Mouse (Mus musculus) kidney, postnatal 0 days (tissue): ENCODE measurements around the gene Trappc10. TPM values are rescaled to one million over a fixed set of nuclear protein-coding genes. Genes with fewer than 3 reads are reported as not detected.

Experiments
- ATAC-seq: fragments of 200-750 bp; cut with Nextera tagmentation; replicated peaks from 2 replicates; pipeline ENCODE4 v1.8.0; 2017; ENCODE audit warnings: low read depth, moderate number of reproducible peaks, moderate TSS enrichment, moderate library complexity; ENCODE audit not compliant: low FRiP score
- DNase-seq: peaks from one replicate; pipeline ENCODE4 v3.0.0-alpha.2; 2016; ENCODE audit warnings: low spot score
- H3K27ac ChIP-seq: fragments of 300-500 bp; sonication (generic); 2 replicates; pipeline ENCODE4 v1.5.1; 2014; ENCODE audit warnings: mild to moderate bottlenecking
- H3K27me3 ChIP-seq: fragments of 300-500 bp; sonication (generic); 2 replicates; pipeline ENCODE4 v1.6.1; 2014; ENCODE audit warnings: low read length, mixed read lengths; ENCODE audit not compliant: insufficient read depth
- H3K36me3 ChIP-seq: fragments of 300-500 bp; sonication (generic); 2 replicates; pipeline ENCODE4 v1.6.1; 2014; ENCODE audit warnings: low read length, mixed read lengths; ENCODE audit not compliant: insufficient read depth
- H3K4me1 ChIP-seq: fragments of 300-500 bp; sonication (generic); replicated peaks from 2 replicates; pipeline ENCODE4 v1.6.1; 2014; ENCODE audit warnings: antibody characterized with exemption, low read length, mixed read lengths; ENCODE audit not compliant: insufficient read depth
- H3K4me2 ChIP-seq: fragments of 300-500 bp; sonication (generic); 2 replicates; pipeline ENCODE4 v1.6.1; 2014; ENCODE audit warnings: mild to moderate bottlenecking, low read length, moderate library complexity, mixed read lengths
- H3K4me3 ChIP-seq: fragments of 300-500 bp; sonication (generic); replicated peaks from 2 replicates; pipeline ENCODE4 v1.5.1; 2014; ENCODE audit warnings: low read depth, low read length
- H3K9ac ChIP-seq: fragments of 300-500 bp; sonication (generic); 2 replicates; pipeline ENCODE4 v1.6.1; 2014; ENCODE audit warnings: low read depth, low read length
- H3K9me3 ChIP-seq: fragments of 300-500 bp; sonication (generic); replicated peaks from 2 replicates; pipeline ENCODE4 v1.6.1; 2016; ENCODE audit warnings: low read length, inconsistent platforms, mixed read lengths
- CTCF ChIP-seq: IDR thresholded peaks from 2 replicates; pipeline ENCODE4 v1.5.1; 2016; ENCODE audit warnings: antibody characterized with exemption, low read depth, mild to moderate bottlenecking, moderate library complexity
- WGBS: fragments of 180-500 bp; shearing (Covaris S2); extraction: QIAGEN DNeasy Blood & Tissue Kit; methylation state at CpG from one replicate; pipeline ENCODE4 v1.1.7; 2014; 5-methylcytosine and 5-hydroxymethylcytosine counted together
- polyA plus RNA-seq: library from polyadenylated mRNA; unstranded; fragments of >200 nt; fragmentation: Nextera tagmentation; extraction: Ambion mirVana; gene quantifications from 2 replicates; pipeline ENCODE4 v1.2.1, GENCODE M21; 2015

Gene Trappc10
- polyA plus RNA-seq, 1 experiment from 2014 or later: 21.9 TPM

GRCm38 (mm10) chr10:78183577-78183976 is 60.9 kb downstream of the Trappc10 start:
- H3K9ac ChIP-seq: no peak overlapping the region
- WGBS: 78% methylated on average over 3 of the region's 3 CpGs

DNA sequence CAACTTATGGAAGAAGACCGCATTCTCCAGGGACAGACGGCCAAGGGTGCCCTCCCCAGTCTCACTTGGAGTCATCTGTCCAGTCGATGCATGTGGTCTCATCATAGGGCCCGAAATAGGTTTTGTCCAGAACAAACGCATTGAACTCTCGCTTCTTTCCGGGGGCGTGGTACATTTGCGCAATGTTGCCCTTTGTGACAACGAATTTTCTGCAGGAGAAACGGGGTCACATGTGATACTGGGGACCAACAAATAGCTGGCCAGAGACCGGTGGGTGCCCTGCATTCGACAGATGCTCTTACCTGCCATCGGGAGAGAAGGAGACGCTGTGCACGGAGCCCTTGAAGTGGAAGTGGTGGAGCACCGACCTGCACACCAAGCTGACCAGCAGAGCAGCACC is 62.1 kb downstream of the Trappc10 start:
- Histone ChIP-seq H3K4me2 (no peak overlapping the region), H3K4me1 (0 out of 2 replicates have a peak, but pooled peaks cover 5% of the 10 kb centered on the region), H3K9me3 (no peaks in the 10 kb centered on the region), H3K9ac (no peak overlapping the region), H3K27ac (no peak overlapping the region), H3K36me3 (peaks cover 46% of the 10 kb centered on the region), H3K27me3 (no peaks in the 10 kb centered on the region), H3K4me3 (no peak overlapping the region)
- 94% methylated on average over 17 of the region's 17 CpGs for WGBS
- no peak for TF ChIP-seq CTCF
- DNase-seq (no peak), ATAC-seq (no peak)

More at GRCm38 (mm10) chr10:78183577-78183976, 60.9 kb downstream of the Trappc10 start:
- no peak for ATAC-seq
- Histone ChIP-seq H3K36me3 (peaks cover 45% of the 10 kb centered on the region), H3K4me2 (no peak overlapping the region), H3K27me3 (no peaks in the 10 kb centered on the region), H3K9me3 (no peaks in the 10 kb centered on the region), H3K4me1 (0 out of 2 replicates have a peak, but pooled peaks cover 5% of the 10 kb centered on the region), H3K4me3 (no peak overlapping the region), H3K27ac (no peak overlapping the region)
- TF ChIP-seq CTCF: no peak
- no peak for DNase-seq

- H3K27me3 ChIP-seq: no peaks in the 10 kb centered on the region
- WGBS: 89% methylated on average over 5 of the region's 5 CpGs
- DNase-seq: no peak
- H3K36me3 ChIP-seq: peaks cover 72% of the 10 kb centered on the region
- no peaks in the 10 kb centered on the region for H3K9me3 ChIP-seq
- no peak overlapping the region for H3K27ac ChIP-seq
- no peak overlapping the region for H3K9ac ChIP-seq
- H3K4me1 ChIP-seq: peaks cover 5% of the 10 kb centered on the region; the same call in 1 of the 2 replicates
- H3K4me2 ChIP-seq: no peak overlapping the region
- TF ChIP-seq CTCF: no peak
- ATAC-seq: no peak
- H3K4me3 ChIP-seq: no peak overlapping the region
Measured at GRCm38 (mm10) chr10:78174474-78174873, 70.0 kb downstream of the Trappc10 start.

GRCm38 (mm10) chr10:78171581-78171980 is 72.9 kb downstream of the Trappc10 start:
- Histone ChIP-seq H3K9me3 (no peaks in the 10 kb centered on the region), H3K9ac (no peak overlapping the region), H3K4me1 (peaks cover 14% of the 10 kb centered on the region), H3K4me2 (no peak overlapping the region), H3K27ac (no peak overlapping the region), H3K27me3 (no peaks in the 10 kb centered on the region), H3K4me3 (no peak overlapping the region), H3K36me3 (peaks cover 51% of the 10 kb centered on the region)
- DNase-seq (no peak), ATAC-seq (no peak)
- WGBS: 87% methylated on average over 9 of the region's 9 CpGs
- no peak for TF ChIP-seq CTCF

DNA sequence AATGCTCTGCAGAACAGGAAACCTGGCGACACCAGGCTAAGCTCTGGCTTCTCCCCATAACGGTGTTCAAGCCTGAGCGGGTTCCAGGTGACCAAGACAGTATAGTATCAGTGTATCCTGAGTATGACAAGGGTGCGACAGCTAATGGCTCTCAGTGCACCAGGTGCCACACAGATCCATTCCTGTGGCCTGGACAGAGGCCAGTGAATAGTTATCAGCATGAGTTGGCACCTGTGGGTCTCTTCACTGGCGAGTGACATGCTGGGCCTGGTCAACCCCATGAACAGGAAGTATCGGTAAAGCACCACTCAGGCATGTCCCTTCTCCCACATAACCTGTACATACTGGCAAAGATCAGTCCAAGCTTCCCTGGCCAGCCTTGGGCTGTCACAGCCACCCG is 73.4 kb downstream of the Trappc10 start:
- H3K4me2 ChIP-seq: no peak overlapping the region
- H3K36me3 ChIP-seq: peaks cover 51% of the 10 kb centered on the region
- 90% methylated on average over 7 of the region's 7 CpGs for WGBS
- no peak overlapping the region for H3K4me3 ChIP-seq
- H3K9me3 ChIP-seq: no peaks in the 10 kb centered on the region
- ATAC-seq (no peak), DNase-seq (no peak)
- H3K27me3 ChIP-seq: no peaks in the 10 kb centered on the region
- H3K4me1 ChIP-seq: peaks cover 14% of the 10 kb centered on the region
- no peak overlapping the region for H3K27ac ChIP-seq
- no peak for TF ChIP-seq CTCF
- no peak overlapping the region for H3K9ac ChIP-seq

DNA sequence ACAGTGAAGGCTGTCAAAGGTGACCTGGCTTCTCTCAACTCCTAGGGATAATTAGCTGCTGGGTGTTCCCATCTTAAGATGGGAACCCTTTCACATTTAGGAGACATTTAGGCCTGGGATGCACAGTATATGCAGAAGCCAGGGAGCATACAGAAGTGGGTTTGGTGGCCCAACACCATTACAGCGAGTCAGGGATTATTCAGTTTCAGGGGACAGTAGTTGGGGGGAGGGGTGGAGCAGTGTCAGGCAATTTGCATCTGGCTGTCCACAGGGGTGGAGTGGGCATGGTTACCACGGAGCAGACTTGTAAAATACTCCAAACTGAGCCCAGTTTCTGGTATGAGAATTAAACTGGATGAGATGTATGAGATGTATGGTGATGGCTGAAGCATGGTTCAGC is 74.0 kb downstream of the Trappc10 start:
- 0 out of 2 replicates have a peak overlapping the region, but pooled peaks have one; percentile 71 for H3K4me3 ChIP-seq
- no peak for TF ChIP-seq CTCF

More for the DNA sequence above, 74.0 kb downstream of the Trappc10 start:
- DNase-seq: no peak
- Histone ChIP-seq H3K9me3 (no peaks in the 10 kb centered on the region), H3K4me2 (peak overlapping the region; percentile 92; the same call in 1 of the 2 replicates), H3K27me3 (no peaks in the 10 kb centered on the region), H3K36me3 (peaks cover 49% of the 10 kb centered on the region), H3K4me1 (peaks cover 14% of the 10 kb centered on the region), H3K27ac (peak overlapping the region; percentile 76), H3K9ac (no peak overlapping the region)
- ATAC-seq: no peak
- WGBS: 59% methylated on average over 2 of the region's 2 CpGs
